In genomic region chr7:46453930-46454679, GRCm38 (mm10) we compare ENCODE assay signal across 9 mouse cellular contexts. TPM values are rescaled to one million over a fixed set of nuclear protein-coding genes. Genes with fewer than 3 reads are reported as not detected.
A peak's percentile ranks its signal among the peaks of the same experiment; 100 is the strongest.
DNase-seq lines count a peak whose midpoint lies in the region; ATAC-seq lines count a peak whose summit lies in the region.
"Had no signal": no experiment of that assay in that cellular context is flagged by ENCODE, and none has a peak within 500 bp of the region (broad histone marks: within the 10 kb centered on the region; RNA-seq: fewer than 3 reads in every experiment).

No protein-coding gene starts in this region.

- H3K4me1 ChIP-seq in hindbrain, embryonic 14.5 days (replicated peaks; ENCODE audit: control insufficient read depth, insufficient read depth, low read length), result peaks cover 22% of the 10 kb centered on the region
- H3K4me1 ChIP-seq in neural tube, embryonic 12.5 days, result peaks cover 20% of the 10 kb centered on the region

- intact Hi-C loops in heart, postnatal 10 days (cut with DNase I), result no loop called here

- peak; percentile 88 for DNase-seq in cerebellum, adult 11-12 months
- DNase-seq in embryo, embryonic 11 days, result peak; percentile 66
- peak; percentile 74 for DNase-seq in hindbrain, embryonic 14.5 days (ENCODE audit: low spot score)
- DNase-seq in ovary, adult 18-20 months (ENCODE audit: low spot score), result no peak
- DNase-seq in heart, postnatal 10 days, result no peak
- DNase-seq: kidney, postnatal 25 days had no signal

- no peaks in the 10 kb centered on the region for H3K36me3 ChIP-seq in hindbrain, embryonic 14.5 days (replicated peaks; ENCODE audit: control insufficient read depth, insufficient read depth)
- H3K36me3 ChIP-seq in neural tube, embryonic 12.5 days, result no peaks in the 10 kb centered on the region

- H3K9ac ChIP-seq in hindbrain, embryonic 14.5 days, result no peak overlapping the region
- no peak overlapping the region for H3K9ac ChIP-seq in neural tube, embryonic 12.5 days
- H3K9ac ChIP-seq: liver, embryonic 14.5 days had no signal

- no peak overlapping the region for H3K4me3 ChIP-seq in hindbrain, embryonic 14.5 days (replicated peaks; ENCODE audit: low read length)
- H3K4me3 ChIP-seq in neural tube, embryonic 12.5 days, result no peak overlapping the region

- H3K4me2 ChIP-seq in hindbrain, embryonic 14.5 days (replicated peaks), result no peak overlapping the region
- no peak overlapping the region for H3K4me2 ChIP-seq in neural tube, embryonic 12.5 days (replicated peaks)

- peak overlapping the region; percentile 83 for H3K27ac ChIP-seq in hindbrain, embryonic 14.5 days
- 0 out of 2 replicates have a peak overlapping the region, but pooled peaks have one; percentile 27 for H3K27ac ChIP-seq in neural tube, embryonic 12.5 days
- H3K27ac ChIP-seq: liver, embryonic 14.5 days had no signal

- H3K9me3 ChIP-seq in hindbrain, embryonic 14.5 days (ENCODE audit: control insufficient read depth, low read length), result no peaks in the 10 kb centered on the region
- H3K9me3 ChIP-seq in neural tube, embryonic 12.5 days, result 0 out of 2 replicates have a peak, but pooled peaks cover 3% of the 10 kb centered on the region

- no peaks in the 10 kb centered on the region for H3K27me3 ChIP-seq in hindbrain, embryonic 14.5 days (ENCODE audit: control insufficient read depth, insufficient read depth, low read length)
- H3K27me3 ChIP-seq in neural tube, embryonic 12.5 days (replicated peaks), result no peaks in the 10 kb centered on the region

- ATAC-seq in hindbrain, embryonic 14.5 days (ENCODE audit: low FRiP score), result peak; percentile 84
- peak; percentile 82 for ATAC-seq in neural tube, embryonic 12.5 days (ENCODE audit: low FRiP score, low read depth)
- ATAC-seq in inflammation-experienced regulatory T-cells, adult 6 months, result no peak

- 13% methylated on average over 10 of the region's 10 CpGs for WGBS in hindbrain, embryonic 14.5 days
- WGBS in neural tube, embryonic 12.5 days, result 13% methylated on average over 10 of the region's 10 CpGs

RNA-seq across cellular contexts. Expression of gene Kcnc1, which starts 57.8 kb away (rescaled TPM):
- 16.6 and 20.8 TPM in 2 replicates for polyA plus RNA-seq in hindbrain, embryonic 14.5 days (2014; fragmentation: Nextera tagmentation; extraction: Ambion mirVana)
- polyA plus RNA-seq in neural tube, embryonic 12.5 days (2016; fragmentation: Nextera tagmentation; extraction: Ambion mirVana), result 7.3 and 9.7 TPM in 2 replicates
- under 1 TPM in 1 of 3 experiments, not detected in 2; 0.16 TPM for polyA plus RNA-seq in inflammation-experienced regulatory T-cells, adult 6 months (2017; shearing (Covaris generic))
- under 1 TPM; 0.02 to 0.17 TPM for total RNA-seq in heart, postnatal 10 days (2021)

Comparison
In these comparisons a context has a peak if more than half of its experiments do, and no peak if none do; other contexts are left out.
1. DNase-seq: peak in cerebellum, adult 11-12 months (single experiment), embryo, embryonic 11 days (single experiment) and hindbrain, embryonic 14.5 days (single experiment); none in ovary, adult 18-20 months (single experiment) and heart, postnatal 10 days (0 of 2).